Mouse (Mus musculus) CH12.LX (cell line): ENCODE data around the gene Zfp385c. TPM values are rescaled to one million over a fixed set of nuclear protein-coding genes. Genes with fewer than 3 reads are reported as not detected.

Experiments
- DNase-seq: peaks from one replicate; pipeline ENCODE4 v3.0.0-alpha.2; 2013; ENCODE audit errors: extremely low read depth
- H3K27ac ChIP-seq: 2 replicates; pipeline ENCODE4 v1.5.1; 2012; ENCODE audit warnings: low read depth, mild to moderate bottlenecking, control low read depth, moderate library complexity; ENCODE audit not compliant: insufficient read depth
- H3K27me3 ChIP-seq: replicated peaks from 2 replicates; pipeline ENCODE3; 2012; ENCODE audit warnings: inconsistent platforms
- H3K36me3 ChIP-seq, 2 experiments: replicated peaks in 1 of 2; 2 replicates each; pipeline versions ENCODE3 to v1.6.1; 2012; ENCODE audit warnings: inconsistent platforms in 1 of 2, low read length in 1 of 2, mild to moderate bottlenecking in 1 of 2, mixed read lengths in 1 of 2, moderate library complexity in 1 of 2; ENCODE audit not compliant: control insufficient read depth in 1 of 2, insufficient read depth in 1 of 2
- H3K4me1 ChIP-seq, 2 experiments: 2 replicates each; pipeline ENCODE4 v1.6.1; 2012; ENCODE audit warnings: inconsistent platforms in 1 of 2, moderate library complexity in 1 of 2; ENCODE audit not compliant: insufficient read depth in 2 of 2, control insufficient read depth in 1 of 2
- H3K4me2 ChIP-seq: 2 replicates; pipeline ENCODE4 v1.6.1; 2012; ENCODE audit warnings: low read depth, mild to moderate bottlenecking, control low read depth; ENCODE audit not compliant: poor library complexity, insufficient read depth, severe bottlenecking
- H3K4me3 ChIP-seq, 3 experiments: fragments of 150-350 bp in 1 of 3; sonication (generic) in 1 of 3; replicated peaks in 1 of 3; 2 replicates each; pipeline versions ENCODE3 to v1.5.1; 2011 to 2012; ENCODE audit warnings: low read depth in 2 of 3, low read length in 2 of 3, mild to moderate bottlenecking in 2 of 3, moderate library complexity in 2 of 3, control low read depth in 1 of 3, improper control_type of control experiment in 1 of 3, inconsistent platforms in 1 of 3, mixed read lengths in 1 of 3; ENCODE audit not compliant: poor library complexity in 1 of 3
- H3K79me2 ChIP-seq: replicated peaks from 2 replicates; pipeline ENCODE4 v1.6.1; 2012; ENCODE audit warnings: mild to moderate bottlenecking, moderate library complexity; ENCODE audit not compliant: control insufficient read depth, poor library complexity, insufficient read depth, severe bottlenecking; ENCODE audit errors: extremely low read depth
- H3K9ac ChIP-seq: 2 replicates; pipeline ENCODE4 v1.6.1; 2012; ENCODE audit warnings: low read depth, mild to moderate bottlenecking, control low read depth, moderate library complexity; ENCODE audit not compliant: insufficient read depth
- H3K9me3 ChIP-seq: replicated peaks from 2 replicates; pipeline ENCODE3; 2012; ENCODE audit warnings: low read length, inconsistent platforms, mixed read lengths
- BHLHE40 ChIP-seq: IDR thresholded peaks from 2 replicates; pipeline ENCODE4 v1.6.1; 2011; ENCODE audit warnings: mild to moderate bottlenecking, low read depth, low read length, improper control_type of control experiment
- CHD1 ChIP-seq: IDR thresholded peaks from 2 replicates; pipeline ENCODE4 v1.6.1; 2012; ENCODE audit warnings: low read depth, low read length, improper control_type of control experiment, inconsistent platforms
- EP300 ChIP-seq: IDR thresholded peaks from 2 replicates; pipeline ENCODE4 v1.6.1; 2011; ENCODE audit warnings: low read length, improper control_type of control experiment
- ETS1 ChIP-seq: conservative IDR thresholded peaks from 2 replicates; pipeline ENCODE4 v1.6.1; 2012; ENCODE audit warnings: low read depth, mild to moderate bottlenecking, inconsistent platforms, low read length, improper control_type of control experiment, moderate library complexity
- HCFC1 ChIP-seq: IDR thresholded peaks from 2 replicates; pipeline ENCODE4 v1.6.1; 2012; ENCODE audit warnings: low read depth, mild to moderate bottlenecking, inconsistent platforms, low read length, improper control_type of control experiment
- IRF4 ChIP-seq: IDR thresholded peaks from 2 replicates; pipeline ENCODE4 v1.6.1; 2014; ENCODE audit warnings: low read depth, mild to moderate bottlenecking, inconsistent platforms, low read length, improper control_type of control experiment
- JUND ChIP-seq: conservative IDR thresholded peaks from 2 replicates; pipeline ENCODE4 v1.6.1; 2011; ENCODE audit warnings: low read depth, low read length, improper control_type of control experiment
- MEF2A ChIP-seq: IDR thresholded peaks from 2 replicates; pipeline ENCODE4 v1.6.1; 2014; ENCODE audit warnings: low read depth, mild to moderate bottlenecking, inconsistent platforms, low read length, improper control_type of control experiment, borderline replicate concordance
- MYC ChIP-seq: IDR thresholded peaks from 2 replicates; pipeline ENCODE4 v1.6.1; 2011; ENCODE audit warnings: low read depth, mild to moderate bottlenecking, improper control_type of control experiment, low read length
- NELFE ChIP-seq: IDR thresholded peaks from 2 replicates; pipeline ENCODE4 v1.6.1; 2011; ENCODE audit warnings: low read depth, low read length, improper control_type of control experiment
- NRF1 ChIP-seq: IDR thresholded peaks from 2 replicates; pipeline ENCODE4 v1.6.1; 2014; ENCODE audit warnings: low read depth, mild to moderate bottlenecking, inconsistent platforms, low read length, improper control_type of control experiment, moderate library complexity
- PAX5 ChIP-seq: IDR thresholded peaks from 2 replicates; pipeline ENCODE4 v1.6.1; 2012; ENCODE audit warnings: low read length, inconsistent platforms, mixed read lengths
- POLR2A ChIP-seq: IDR thresholded peaks from 2 replicates; pipeline ENCODE4 v1.6.1; 2011; ENCODE audit warnings: low read depth, mild to moderate bottlenecking, improper control_type of control experiment, low read length
- SIN3A ChIP-seq: IDR thresholded peaks from 2 replicates; pipeline ENCODE4 v1.6.1; 2012; ENCODE audit warnings: low read length, improper control_type of control experiment, inconsistent platforms
- TBP ChIP-seq: conservative IDR thresholded peaks from 2 replicates; pipeline ENCODE4 v1.6.1; 2011; ENCODE audit warnings: low read depth, low read length, improper control_type of control experiment
- TCF12 ChIP-seq: IDR thresholded peaks from 2 replicates; pipeline ENCODE4 v1.6.1; 2014; ENCODE audit warnings: low read depth, mild to moderate bottlenecking, inconsistent platforms, low read length, improper control_type of control experiment
- ZKSCAN1 ChIP-seq: IDR thresholded peaks from 2 replicates; pipeline ENCODE4 v1.6.1; 2012; ENCODE audit warnings: low read depth, inconsistent platforms, low read length, improper control_type of control experiment, borderline replicate concordance
- ZMIZ1 ChIP-seq: IDR thresholded peaks from 2 replicates; pipeline ENCODE4 v1.6.1; 2012; ENCODE audit warnings: low read depth, mild to moderate bottlenecking, inconsistent platforms, low read length, improper control_type of control experiment
- dilution Hi-C: fragments of 300-500 bp; cut with MboI; formaldehyde crosslinking; loops from 2 replicates; pipeline ENCODE4 v1.14.3; 2020; ENCODE audit warnings: low sequenced_read_pairs; ENCODE audit not compliant: extremely low pct_unique_long_range_greater_than_20kb, extremely low pct_ligation_motif_present
- in situ Hi-C: fragments of 300-500 bp; cut with MboI; formaldehyde crosslinking; loops from 3 replicates; pipeline ENCODE4 v1.14.3; 2019; ENCODE audit warnings: low sequenced_read_pairs, low pct_ligation_motif_present, low pct_unique_long_range_greater_than_20kb, mixed read lengths
- polyA plus RNA-seq: library from polyadenylated mRNA; unstranded; fragments of >175 nt; gene quantifications from 2 replicates; pipeline ENCODE4 v1.2.1, GENCODE M21; 2012; ENCODE audit warnings: low read depth; ENCODE audit not compliant: insufficient read length
- total RNA-seq, 2 experiments: library from RNA; depleted of rRNA; stranded (reverse); fragments of 300-350 nt in 1 of 2; fragments of >200 nt in 1 of 2; gene quantifications; 2 replicates each; pipeline ENCODE4 v1.2.3; 2012 to 2014

The Zfp385c gene
- total and polyA plus RNA-seq, 3 experiments: 0.08 to 0.14 TPM; not detected in 1

DNA sequence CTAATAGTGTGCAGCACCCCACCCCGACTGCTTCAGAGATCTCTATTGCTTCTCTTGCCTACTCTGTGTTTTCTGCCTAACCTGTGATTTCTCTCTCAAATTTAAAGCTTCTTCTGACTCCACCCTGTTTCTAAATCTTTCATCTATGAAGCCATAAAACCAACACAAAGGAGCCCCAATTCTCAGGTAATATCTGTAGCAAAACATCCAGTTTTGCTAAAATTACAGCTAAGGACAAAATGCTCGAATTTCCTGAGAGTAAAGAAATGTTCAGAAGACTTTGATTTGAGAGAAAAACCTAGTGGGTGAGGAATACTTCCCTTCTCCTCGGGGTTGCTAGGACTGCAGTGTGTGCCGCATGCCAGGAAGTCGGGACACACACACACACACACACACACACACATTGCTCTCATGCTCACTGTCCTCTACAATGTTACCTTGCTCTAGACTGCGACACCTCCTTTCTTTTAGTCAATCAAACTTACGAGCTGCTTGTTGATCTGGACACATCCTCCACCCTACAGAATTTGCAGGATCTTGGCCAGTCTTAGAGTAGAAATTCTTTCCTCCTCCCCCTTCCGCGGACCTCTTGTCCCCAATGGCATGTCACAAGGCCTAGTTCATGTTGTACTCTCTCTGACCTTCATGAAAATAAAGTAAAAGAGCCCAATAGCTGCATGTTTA lies 82.1 kb downstream of the Zfp385c start:
- H3K36me3 ChIP-seq: peaks cover 5 to 69% of the 10 kb centered on the region in 2 experiments
- no peak for DNase-seq
- H3K79me2 ChIP-seq: peaks cover 100% of the 10 kb centered on the region
- no peaks in the 10 kb centered on the region for H3K27me3 ChIP-seq
- no peak overlapping the region for H3K4me3 ChIP-seq
- peak overlapping the region; percentile 88 for H3K27ac ChIP-seq
- dilution Hi-C loops: no loop called here
- no peaks in the 10 kb centered on the region for H3K9me3 ChIP-seq
- no peak for TF ChIP-seq SIN3A
- TF ChIP-seq NRF1: no peak
- TF ChIP-seq EP300: peak; percentile 22; the same call in 1 of the 2 replicates
- 0 out of 2 replicates have a peak, but pooled peaks have one; percentile 4 for TF ChIP-seq TBP
- TF ChIP-seq ZKSCAN1: no peak
- TF ChIP-seq NELFE: no peak; the same call in 1 of the 2 replicates
- no peak for TF ChIP-seq PAX5
- 0 out of 2 replicates have a peak, but pooled peaks have one; percentile 12 for TF ChIP-seq BHLHE40
- TF ChIP-seq IRF4: peak; percentile 35; the same call in 1 of the 2 replicates
- TF ChIP-seq POLR2A: no peak; the same call in 1 of the 2 replicates
- TF ChIP-seq, all 38 proteins: peak for 4
- H3K4me2 ChIP-seq: peak overlapping the region; percentile 91
- H3K9ac ChIP-seq: peak overlapping the region; percentile 65
- H3K4me1 ChIP-seq: peaks cover 22 to 90% of the 10 kb centered on the region in 2 experiments
- in situ Hi-C loops: no loop called here

DNA sequence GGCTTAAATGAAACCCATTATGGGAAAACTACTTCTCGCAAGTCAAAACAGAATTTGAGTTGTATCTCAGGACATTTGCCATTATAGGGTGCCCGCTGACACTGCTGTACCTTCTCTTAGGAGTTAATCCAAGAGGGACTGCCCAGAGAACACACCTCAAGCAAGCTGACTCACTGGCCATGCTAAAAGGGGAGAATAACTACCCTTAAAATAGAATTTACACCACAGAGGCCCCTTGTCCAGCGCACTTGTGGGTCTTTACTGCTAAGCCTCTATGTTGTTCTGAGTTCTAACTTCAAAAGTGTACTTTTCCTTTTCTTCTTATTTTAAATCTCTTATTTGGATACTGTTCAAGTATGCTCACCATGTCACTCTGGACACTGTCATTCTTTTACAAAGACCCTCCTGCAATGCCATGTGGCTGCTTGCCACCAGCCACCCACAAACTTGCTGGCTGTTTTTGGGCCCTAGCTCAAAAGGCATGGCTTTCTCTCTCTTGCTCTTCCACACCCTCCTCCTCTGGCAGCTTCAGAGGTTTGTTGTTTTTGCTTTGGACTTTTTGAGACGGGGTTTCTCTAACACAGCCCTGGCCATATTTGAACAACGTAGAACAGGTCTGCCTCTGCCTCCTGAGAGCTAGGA lies 82.8 kb downstream of the Zfp385c start:
- H3K27ac ChIP-seq: peak overlapping the region; percentile 88
- no peaks in the 10 kb centered on the region for H3K9me3 ChIP-seq
- TF ChIP-seq IRF4 (peak; percentile 48; the same call in 1 of the 2 replicates), HCFC1 (no peak), CHD1 (no peak), TCF12 (peak; percentile 48; the same call in 1 of the 2 replicates), BHLHE40 (peak; percentile 39; the same call in 1 of the 2 replicates), MYC (0 out of 2 replicates have a peak, but pooled peaks have one; percentile 70), TBP (peak; percentile 48; the same call in 1 of the 2 replicates), SIN3A (peak; percentile 33; the same call in 1 of the 2 replicates), ZMIZ1 (no peak), ETS1 (peak; percentile 68), MEF2A (peak; percentile 99), JUND (no peak), EP300 (0 out of 2 replicates have a peak, but pooled peaks have one; percentile 28)
- TF ChIP-seq, all 38 proteins: peak for 9
- in situ Hi-C loops (no loop called here), dilution Hi-C loops (no loop called here)
- Histone ChIP-seq H3K27me3 (no peaks in the 10 kb centered on the region), H3K79me2 (peaks cover 100% of the 10 kb centered on the region), H3K36me3 (peaks cover 5 to 69% of the 10 kb centered on the region in 2 experiments), H3K9ac (peak overlapping the region; percentile 65), H3K4me1 (peaks cover 22 to 88% of the 10 kb centered on the region in 2 experiments), H3K4me2 (peak overlapping the region; percentile 91), H3K4me3 (no peak overlapping the region)
- DNase-seq: no peak
